Mouse (Mus musculus): Measurements from ENCODE around the gene Chtf18. TPM values are rescaled to one million over a fixed set of nuclear protein-coding genes. Genes with fewer than 3 reads are reported as not detected.

Chtf18 gene
- polyA plus RNA-seq, 1 experiment from 2014 or later = 74.5 TPM

GRCm38 (mm10) chr17:25725264-25725663 lies 2.0 kb downstream of the Chtf18 start:
- 85% methylated on average over 6 of the region's 6 CpGs for WGBS
- no peak overlapping the region; the same call in 1 of the 2 replicates for H3K4me3 ChIP-seq
- no peaks in the 10 kb centered on the region for H3K27me3 ChIP-seq (ENCODE audit: poor library complexity, severe bottlenecking)
- peaks cover 41% of the 10 kb centered on the region for H3K4me1 ChIP-seq
- no peak overlapping the region for H3K27ac ChIP-seq
- H3K9me3 ChIP-seq = no peaks in the 10 kb centered on the region
- no peak for DNase-seq (ENCODE audit: extremely low spot score, low spot score)
- H3K36me3 ChIP-seq (replicated peaks) = peaks cover 71% of the 10 kb centered on the region

GRCm38 (mm10) chr17:25723919-25724318 lies 3.3 kb downstream of the Chtf18 start:
- WGBS = 80% methylated on average over 7 of the region's 7 CpGs
- Histone ChIP-seq H3K4me3 (no peak overlapping the region), H3K9me3 (no peaks in the 10 kb centered on the region), H3K27me3 (ENCODE audit: poor library complexity, severe bottlenecking) (peaks cover 5% of the 10 kb centered on the region), H3K27ac (no peak overlapping the region), H3K4me1 (peaks cover 41% of the 10 kb centered on the region), H3K36me3 (replicated peaks) (peaks cover 74% of the 10 kb centered on the region)
- DNase-seq (ENCODE audit: extremely low spot score, low spot score) = no peak

DNA sequence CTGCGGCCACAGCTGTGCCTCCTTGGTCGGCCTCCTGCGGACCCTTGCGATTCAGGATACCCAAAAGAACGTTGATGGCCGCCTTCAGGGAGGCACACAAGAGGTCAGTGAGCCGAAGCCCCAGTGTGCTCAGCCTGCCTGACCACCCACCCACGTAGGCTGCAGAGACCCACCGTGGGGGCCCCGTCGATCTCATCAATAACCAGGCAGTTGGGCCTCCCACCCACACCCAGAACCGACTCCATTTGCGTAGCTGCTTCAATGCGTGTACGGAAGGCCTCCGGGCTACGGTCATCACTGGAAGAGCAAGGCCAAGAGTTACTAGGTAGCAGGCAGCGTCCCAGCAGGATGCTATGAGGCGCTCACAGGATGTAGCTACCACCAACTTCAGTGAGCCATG lies 3.7 kb downstream of the Chtf18 start:
- Histone ChIP-seq H3K9me3 (no peaks in the 10 kb centered on the region), H3K27ac (no peak overlapping the region), H3K4me3 (no peak overlapping the region), H3K36me3 (replicated peaks) (peaks cover 75% of the 10 kb centered on the region), H3K27me3 (ENCODE audit: poor library complexity, severe bottlenecking) (peaks cover 10% of the 10 kb centered on the region), H3K4me1 (peaks cover 38% of the 10 kb centered on the region)
- DNase-seq (ENCODE audit: extremely low spot score, low spot score) = no peak
- WGBS = 95% methylated on average over 19 of the region's 19 CpGs

DNA sequence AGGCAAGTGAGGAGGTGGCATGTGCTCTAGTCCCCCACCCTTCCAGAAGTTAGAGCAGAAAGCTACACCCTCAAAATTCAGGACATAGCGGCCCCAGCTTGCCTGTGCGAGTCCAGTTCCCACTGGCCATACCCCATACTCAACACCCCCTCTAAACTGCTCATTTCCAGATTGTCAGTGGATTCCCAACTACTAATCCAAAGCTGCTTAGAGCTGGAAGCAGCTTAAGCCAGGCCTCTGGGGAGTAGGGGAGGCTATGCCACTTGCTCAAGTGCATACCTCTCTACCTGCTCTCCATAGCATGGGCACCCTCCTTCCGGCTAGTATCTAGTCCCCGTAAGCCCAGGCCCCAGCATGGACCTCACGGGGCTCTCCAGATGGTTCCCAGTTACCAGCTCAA lies 5.7 kb downstream of the Chtf18 start:
- peaks cover 30% of the 10 kb centered on the region for H3K27me3 ChIP-seq (ENCODE audit: poor library complexity, severe bottlenecking)
- no peaks in the 10 kb centered on the region for H3K9me3 ChIP-seq
- WGBS = 94% methylated on average over 5 of the region's 5 CpGs
- DNase-seq (ENCODE audit: extremely low spot score, low spot score) = no peak
- peaks cover 40% of the 10 kb centered on the region for H3K4me1 ChIP-seq
- peaks cover 78% of the 10 kb centered on the region for H3K36me3 ChIP-seq (replicated peaks)
- no peak overlapping the region for H3K27ac ChIP-seq
- no peak overlapping the region for H3K4me3 ChIP-seq

GRCm38 (mm10) chr17:25717691-25718090 lies 9.5 kb downstream of the Chtf18 start:
- H3K9me3 ChIP-seq = no peaks in the 10 kb centered on the region
- H3K27me3 ChIP-seq (ENCODE audit: poor library complexity, severe bottlenecking) = peaks cover 43% of the 10 kb centered on the region
- peak overlapping the region; percentile 1 for H3K27ac ChIP-seq
- 10% methylated on average over 6 of the region's 6 CpGs for WGBS
- DNase-seq (ENCODE audit: extremely low spot score, low spot score) = no peak
- peak overlapping the region; percentile 52 for H3K4me3 ChIP-seq
- H3K4me1 ChIP-seq = peaks cover 30% of the 10 kb centered on the region
- H3K36me3 ChIP-seq (replicated peaks) = peaks cover 45% of the 10 kb centered on the region

GRCm38 (mm10) chr17:25716711-25717637 lies 10.2 kb downstream of the Chtf18 start, which contains the start of gene Gng13:
Gng13 (plus strand) TSS chr17:25717171.
- DNase-seq (ENCODE audit: extremely low spot score, low spot score) = peak; percentile 35
- WGBS = 2% methylated on average over 45 of the region's 45 CpGs
- H3K4me1 ChIP-seq = peaks cover 30% of the 10 kb centered on the region
- peaks cover 38% of the 10 kb centered on the region for H3K36me3 ChIP-seq (replicated peaks)
- H3K27ac ChIP-seq = peak within 1 kb of the TSS; percentile 1
- peak within 1 kb of the TSS; percentile 52 for H3K4me3 ChIP-seq
- no peaks in the 10 kb centered on the region for H3K9me3 ChIP-seq
- H3K27me3 ChIP-seq (ENCODE audit: poor library complexity, severe bottlenecking) = peaks cover 43% of the 10 kb centered on the region

GRCm38 (mm10) chr17:25716130-25716529 lies 11.1 kb downstream of the Chtf18 start:
- Histone ChIP-seq H3K36me3 (replicated peaks) (peaks cover 29% of the 10 kb centered on the region), H3K27ac (no peak overlapping the region), H3K4me1 (peaks cover 30% of the 10 kb centered on the region), H3K27me3 (ENCODE audit: poor library complexity, severe bottlenecking) (peaks cover 43% of the 10 kb centered on the region), H3K4me3 (0 out of 2 replicates have a peak overlapping the region, but pooled peaks have one; percentile 5), H3K9me3 (no peaks in the 10 kb centered on the region)
- no peak for DNase-seq (ENCODE audit: extremely low spot score, low spot score)
- WGBS = 6% methylated on average over 6 of the region's 6 CpGs

DNA sequence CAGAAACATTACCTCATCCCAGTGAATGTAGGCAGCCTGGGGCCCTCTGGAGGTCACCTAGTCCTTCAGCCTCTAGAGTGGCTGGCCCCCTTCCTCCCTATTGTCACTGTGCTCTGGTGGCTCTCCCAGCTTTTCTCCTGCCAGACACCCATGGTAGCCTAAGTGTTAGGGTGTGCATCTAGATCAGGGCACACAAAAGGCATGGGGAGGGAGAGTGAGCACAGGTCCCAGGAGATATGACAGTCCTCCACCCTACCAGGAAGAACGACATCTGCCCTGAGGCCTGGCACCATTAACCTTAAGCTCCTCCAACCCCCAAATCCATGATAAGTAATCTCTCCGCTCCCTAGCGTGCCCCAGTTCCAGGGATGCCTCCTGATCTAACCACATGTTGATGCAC lies 11.6 kb downstream of the Chtf18 start:
- 58% methylated on average over 3 of the region's 3 CpGs for WGBS
- no peak for DNase-seq (ENCODE audit: extremely low spot score, low spot score)

DNA sequence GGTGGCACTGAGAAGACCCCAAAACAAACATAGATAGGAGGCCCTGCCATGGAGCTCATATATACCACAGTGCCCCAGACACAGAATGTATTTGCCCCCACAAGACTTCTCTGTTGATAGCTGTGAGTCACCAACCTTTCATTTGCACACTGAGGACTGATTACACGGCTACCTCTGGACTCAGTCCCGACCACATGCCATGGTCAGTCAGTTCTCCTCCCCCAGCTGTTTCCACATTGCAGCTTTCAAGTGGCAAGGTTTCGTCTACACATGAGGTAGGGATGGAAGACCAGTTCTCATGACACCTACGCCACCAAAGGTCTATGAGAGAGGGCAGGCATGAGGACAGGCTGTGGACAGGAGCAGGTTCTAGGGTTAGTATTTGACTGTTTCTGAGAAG lies 16.1 kb downstream of the Chtf18 start:
- H3K9me3 ChIP-seq = no peaks in the 10 kb centered on the region; the same call in 1 of the 2 replicates
- 88% methylated on average over 4 of the region's 4 CpGs for WGBS
- H3K4me1 ChIP-seq = peaks cover 7% of the 10 kb centered on the region
- H3K4me3 ChIP-seq = no peak overlapping the region
- peaks cover 10% of the 10 kb centered on the region for H3K27me3 ChIP-seq (ENCODE audit: poor library complexity, severe bottlenecking)
- H3K27ac ChIP-seq = no peak overlapping the region
- DNase-seq (ENCODE audit: extremely low spot score, low spot score) = no peak
- no peaks in the 10 kb centered on the region for H3K36me3 ChIP-seq (replicated peaks)

More for the DNA sequence above, 11.6 kb downstream of the Chtf18 start:
- Histone ChIP-seq H3K36me3 (replicated peaks) (peaks cover 24% of the 10 kb centered on the region), H3K9me3 (no peaks in the 10 kb centered on the region), H3K4me1 (peaks cover 30% of the 10 kb centered on the region), H3K27ac (no peak overlapping the region), H3K27me3 (ENCODE audit: poor library complexity, severe bottlenecking) (peaks cover 43% of the 10 kb centered on the region), H3K4me3 (0 out of 2 replicates have a peak overlapping the region, but pooled peaks have one; percentile 5)

DNA sequence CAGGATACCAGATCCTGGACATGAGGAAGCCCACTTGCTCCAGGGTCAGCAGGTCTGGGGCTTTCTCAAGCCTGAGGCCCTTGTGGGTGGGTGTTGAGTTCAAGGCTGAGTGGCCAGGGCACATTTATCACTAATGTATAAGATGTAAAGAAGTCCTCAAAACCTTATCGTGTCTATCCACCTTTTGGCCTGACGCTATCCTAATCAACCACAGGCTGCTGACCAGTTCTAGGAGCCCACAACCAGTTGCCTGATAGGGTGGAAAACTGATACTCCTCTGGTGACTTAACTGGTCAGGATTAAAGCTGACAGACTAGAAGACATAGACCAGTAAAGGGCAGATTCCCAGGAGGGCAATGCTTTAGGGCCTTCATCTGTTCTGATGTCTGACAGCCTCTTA lies 17.2 kb downstream of the Chtf18 start:
- Histone ChIP-seq H3K4me3 (no peak overlapping the region), H3K27ac (no peak overlapping the region), H3K36me3 (replicated peaks) (no peaks in the 10 kb centered on the region), H3K27me3 (ENCODE audit: poor library complexity, severe bottlenecking) (no peaks in the 10 kb centered on the region), H3K9me3 (no peaks in the 10 kb centered on the region; the same call in 1 of the 2 replicates), H3K4me1 (no peaks in the 10 kb centered on the region)
- DNase-seq (ENCODE audit: extremely low spot score, low spot score) = no peak
- 94% methylated on average over 2 of the region's 2 CpGs for WGBS

DNA sequence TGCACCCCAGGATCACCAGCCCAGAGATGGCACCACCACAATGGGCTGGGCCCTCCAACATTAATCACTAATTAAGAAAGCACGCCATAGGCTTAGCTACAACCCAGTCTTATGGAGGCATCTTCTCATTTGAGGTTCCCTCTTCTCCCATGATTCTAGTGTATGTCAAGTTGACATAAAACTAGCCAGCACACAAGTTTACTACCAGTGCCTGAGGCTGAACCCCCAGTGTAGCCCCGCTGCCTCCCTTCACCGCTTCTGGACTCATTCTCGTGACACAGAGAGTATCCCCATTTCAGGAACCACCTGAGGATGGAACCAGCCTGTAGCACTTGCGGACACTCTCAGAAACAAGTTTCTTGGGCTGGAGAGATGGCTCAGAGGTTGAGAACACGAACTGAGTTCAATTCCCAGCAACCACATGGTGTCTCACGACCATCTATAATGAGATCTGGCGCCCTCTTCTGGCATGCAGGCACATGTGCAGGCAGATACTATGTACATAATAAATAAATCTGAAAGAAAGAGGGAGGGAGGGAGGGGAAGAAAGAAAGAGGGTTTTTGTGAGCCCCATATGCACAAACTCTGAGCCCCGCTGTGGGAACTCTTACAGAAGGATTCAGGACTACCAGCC lies 26.2 kb downstream of the Chtf18 start:
- WGBS = 56% methylated on average over 9 of the region's 9 CpGs

GRCm38 (mm10) chr17:25698446-25698845 lies 28.8 kb downstream of the Chtf18 start:
- no peak overlapping the region for H3K4me3 ChIP-seq

More for the DNA sequence above, 26.2 kb downstream of the Chtf18 start:
- H3K36me3 ChIP-seq (replicated peaks) = no peaks in the 10 kb centered on the region
- H3K27me3 ChIP-seq (ENCODE audit: poor library complexity, severe bottlenecking) = no peaks in the 10 kb centered on the region
- H3K27ac ChIP-seq = no peak overlapping the region
- no peaks in the 10 kb centered on the region for H3K9me3 ChIP-seq
- H3K4me1 ChIP-seq = peaks cover 7% of the 10 kb centered on the region
- H3K4me3 ChIP-seq = no peak overlapping the region
- DNase-seq (ENCODE audit: extremely low spot score, low spot score) = no peak

DNA sequence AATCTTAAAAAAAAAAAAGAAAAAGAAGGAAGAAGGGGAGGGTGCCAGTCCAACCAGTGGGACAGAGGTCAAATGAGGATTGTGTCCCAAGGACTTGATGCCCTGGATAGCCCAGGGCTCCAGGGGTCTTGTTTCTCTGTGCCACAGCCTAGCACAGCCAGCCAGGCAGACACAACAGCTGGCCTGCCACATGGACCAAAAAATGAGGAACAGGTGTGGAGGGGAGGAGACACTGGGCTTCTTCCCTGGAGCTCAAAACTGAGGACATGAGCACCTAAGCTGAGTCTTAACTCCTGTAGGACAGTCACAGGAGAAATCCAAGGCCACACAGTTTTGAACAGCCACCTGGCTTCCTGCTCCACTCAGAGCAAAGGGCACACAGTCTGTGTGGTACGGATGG lies 31.0 kb downstream of the Chtf18 start:
- no peaks in the 10 kb centered on the region for H3K27me3 ChIP-seq (ENCODE audit: poor library complexity, severe bottlenecking)
- no peak overlapping the region for H3K4me3 ChIP-seq
- no peaks in the 10 kb centered on the region for H3K9me3 ChIP-seq
- no peak for DNase-seq (ENCODE audit: extremely low spot score, low spot score)
- no peaks in the 10 kb centered on the region for H3K36me3 ChIP-seq (replicated peaks)
- peak overlapping the region; percentile 27 for H3K27ac ChIP-seq
- WGBS = 44% methylated on average over 1 of the region's 1 CpGs
- H3K4me1 ChIP-seq = peaks cover 7% of the 10 kb centered on the region

More at GRCm38 (mm10) chr17:25698446-25698845, 28.8 kb downstream of the Chtf18 start:
- Histone ChIP-seq H3K36me3 (replicated peaks) (no peaks in the 10 kb centered on the region), H3K27ac (no peak overlapping the region), H3K9me3 (no peaks in the 10 kb centered on the region), H3K4me1 (peaks cover 7% of the 10 kb centered on the region), H3K27me3 (ENCODE audit: poor library complexity, severe bottlenecking) (no peaks in the 10 kb centered on the region)
- 15% methylated on average over 7 of the region's 7 CpGs for WGBS
- peak; percentile 78 for DNase-seq (ENCODE audit: extremely low spot score, low spot score)

Measured in forebrain, embryonic 10.5 days (tissue).